Mouse (Mus musculus) thymus, adult 2 months (tissue): ENCODE results near the gene Wdr26.

Experiments used
- CTCF ChIP-seq: fragments of 200-500 bp; IDR thresholded peaks from 2 replicates; pipeline ENCODE4 v1.5.1; 2012; ENCODE audit warnings: mild to moderate bottlenecking, control low read depth, low read length, moderate library complexity, borderline replicate concordance; ENCODE audit not compliant: control insufficient read depth, poor library complexity, insufficient read depth; ENCODE audit errors: extremely low read depth
- POLR2A ChIP-seq: fragments of 200-500 bp; IDR thresholded peaks from 2 replicates; pipeline ENCODE4 v1.6.1; 2012; ENCODE audit warnings: mild to moderate bottlenecking, low read length, control low read depth, moderate library complexity; ENCODE audit not compliant: control insufficient read depth, poor library complexity, insufficient read depth; ENCODE audit errors: extremely low read depth

DNA sequence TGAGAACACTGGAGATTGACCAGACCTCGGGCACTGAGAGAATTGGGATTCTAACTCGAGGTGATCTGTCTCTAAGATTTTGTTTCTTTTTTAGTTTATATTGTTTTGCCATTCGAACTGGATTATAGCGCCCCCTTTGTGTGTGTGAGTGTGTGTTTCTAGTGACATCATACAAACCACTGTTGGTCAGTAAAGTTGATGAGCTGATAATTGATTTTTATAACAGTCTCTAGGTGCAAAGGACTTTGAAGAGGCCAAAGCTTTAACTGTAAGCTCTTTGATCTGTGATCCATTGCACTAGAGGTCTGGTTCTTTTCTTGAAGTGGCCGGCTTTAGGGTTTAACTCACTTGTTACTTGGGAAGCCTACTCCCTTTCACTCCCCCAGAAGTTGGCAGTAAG, 47.3 kb upstream of the Wdr26 start:
- TF ChIP-seq POLR2A (no peak), CTCF (no peak)
